Mouse (Mus musculus) duodenum, adult 2 months (tissue): ENCODE results near the gene Cd247. TPM values are rescaled to one million over a fixed set of nuclear protein-coding genes. Genes with fewer than 3 reads are reported as not detected.

ENCODE experiments used
- polyA plus RNA-seq: library from polyadenylated mRNA; depleted of rRNA; stranded (reverse); fragments of >200 nt; gene quantifications from 2 replicates; pipeline ENCODE4 v1.2.3, GENCODE M21; 2012; ENCODE audit warnings: low replicate concordance; rRNA removed

Gene Cd247
- polyA plus RNA-seq: 2.6 and 2.9 TPM in 2 replicates

DNA sequence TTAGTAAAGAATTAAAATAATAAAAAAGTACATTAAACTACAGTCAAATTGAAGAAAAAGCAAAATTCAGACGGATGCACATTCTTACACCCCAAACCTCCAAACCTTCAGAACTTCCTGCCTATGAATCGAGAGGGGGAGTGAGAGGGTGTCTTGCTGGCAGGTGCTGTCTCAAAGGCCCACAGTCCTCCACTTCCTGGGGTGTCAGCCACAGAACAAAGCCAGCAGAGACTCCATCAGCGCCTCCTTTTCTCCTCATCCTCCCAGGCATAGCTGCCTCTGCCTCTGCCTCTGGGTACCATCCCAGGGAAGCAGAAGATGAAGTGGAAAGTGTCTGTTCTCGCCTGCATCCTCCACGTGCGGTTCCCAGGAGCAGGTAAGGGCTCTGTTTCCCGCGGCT is at the start of gene Cd247:
Gene Cd247 (plus strand): TSS at position 171 of the 400 bp plus-strand sequence.

GRCm38 (mm10) chr1:165763635-165764372 is 24.7 kb upstream of the Cd247 start, which contains the start of gene Creg1:
TSS of gene Creg1 (plus strand) at chr1:165763746.

Other genes starting within 250 kb of the Cd247 start
- 19.0 and 28.4 TPM in 2 replicates for gene Mpzl1, start 154.1 kb upstream of the Cd247 start, polyA plus RNA-seq
- 2.0 and 3.5 TPM in 2 replicates for gene Rcsd1, start 78.9 kb upstream of the Cd247 start, polyA plus RNA-seq
- gene Creg1, start 24.9 kb upstream of the Cd247 start, polyA plus RNA-seq: 34.8 and 54.2 TPM in 2 replicates
- 5.3 and 11.5 TPM in 2 replicates for gene Pou2f1, start 214.0 kb downstream of the Cd247 start, polyA plus RNA-seq